Mouse (Mus musculus): Measurements from ENCODE around the gene Ube2z.
A peak's percentile ranks its signal among the peaks of the same experiment; 100 is the strongest.

Ube2z gene

GRCm38 (mm10) chr11:96058309-96058708 is 6.9 kb downstream of the Ube2z start:
- DNase-seq (ENCODE audit: low spot score), result no peak

- no peak for DNase-seq (ENCODE audit: low spot score)
Observed at GRCm38 (mm10) chr11:96050854-96051253, 14.3 kb downstream of the Ube2z start.

- DNase-seq (ENCODE audit: low spot score), result no peak
Observed at GRCm38 (mm10) chr11:96049939-96050338, 15.2 kb downstream of the Ube2z start.

GRCm38 (mm10) chr11:96047469-96048373 is 17.5 kb downstream of the Ube2z start:
- no peak for DNase-seq (ENCODE audit: low spot score)

GRCm38 (mm10) chr11:96046793-96047192 is 18.4 kb downstream of the Ube2z start:
- DNase-seq (ENCODE audit: low spot score), result no peak

GRCm38 (mm10) chr11:96046028-96046427 is 19.2 kb downstream of the Ube2z start:
- no peak for DNase-seq (ENCODE audit: low spot score)

GRCm38 (mm10) chr11:96044803-96045567 is 20.2 kb downstream of the Ube2z start:
- no peak for DNase-seq (ENCODE audit: low spot score)

GRCm38 (mm10) chr11:96038560-96038959 is 26.6 kb downstream of the Ube2z start:
- DNase-seq (ENCODE audit: low spot score), result no peak

- DNase-seq (ENCODE audit: low spot score), result no peak
Observed at GRCm38 (mm10) chr11:96037499-96037898, 27.7 kb downstream of the Ube2z start.

- DNase-seq (ENCODE audit: low spot score), result no peak
Observed at GRCm38 (mm10) chr11:96035133-96035532, 30.1 kb downstream of the Ube2z start.

- DNase-seq (ENCODE audit: low spot score), result peak; percentile 95
Observed at GRCm38 (mm10) chr11:96034596-96035052, 30.6 kb downstream of the Ube2z start, which contains the start of gene Snf8. Snf8 (plus strand) TSS chr11:96034885.

- DNase-seq (ENCODE audit: low spot score), result no peak
Observed at GRCm38 (mm10) chr11:96034116-96034515, 31.1 kb downstream of the Ube2z start.

- DNase-seq (ENCODE audit: low spot score), result peak; percentile 50
Observed at GRCm38 (mm10) chr11:96033264-96033663, 31.9 kb downstream of the Ube2z start.

GRCm38 (mm10) chr11:96031701-96032100 is 33.5 kb downstream of the Ube2z start:
- no peak for DNase-seq (ENCODE audit: low spot score)

GRCm38 (mm10) chr11:96030571-96030970 is 34.6 kb downstream of the Ube2z start:
- no peak for DNase-seq (ENCODE audit: low spot score)

- DNase-seq (ENCODE audit: low spot score), result no peak
Observed at GRCm38 (mm10) chr11:96028130-96028529, 37.1 kb downstream of the Ube2z start.

GRCm38 (mm10) chr11:96020622-96021021 is 44.6 kb downstream of the Ube2z start:
- DNase-seq (ENCODE audit: low spot score), result no peak

GRCm38 (mm10) chr11:96017941-96018351 is 47.2 kb downstream of the Ube2z start:
- DNase-seq (ENCODE audit: low spot score), result no peak

GRCm38 (mm10) chr11:96015421-96015820 is 49.8 kb downstream of the Ube2z start:
- no peak for DNase-seq (ENCODE audit: low spot score)

GRCm38 (mm10) chr11:96011982-96012381 is 53.2 kb downstream of the Ube2z start:
- DNase-seq (ENCODE audit: low spot score), result no peak

GRCm38 (mm10) chr11:96008827-96009226 is 56.4 kb downstream of the Ube2z start:
- no peak for DNase-seq (ENCODE audit: low spot score)

GRCm38 (mm10) chr11:96007516-96008235 is 57.5 kb downstream of the Ube2z start:
- peak; percentile 64 for DNase-seq (ENCODE audit: low spot score)
